Mouse (Mus musculus) hindbrain, embryonic 16.5 days (tissue): Measurements from ENCODE around the gene Cd320. TPM values are rescaled to one million over a fixed set of nuclear protein-coding genes. Genes with fewer than 3 reads are reported as not detected.

Experiments
- ATAC-seq: fragments of 200-750 bp; cut with Nextera tagmentation; 2 replicates; pipeline ENCODE4 v1.8.0; 2017; ENCODE audit warnings: moderate TSS enrichment, moderate library complexity
- H3K27ac ChIP-seq: fragments of 300-500 bp; sonication (generic); 2 replicates; pipeline ENCODE4 v1.5.1; 2014; ENCODE audit warnings: low read depth, mild to moderate bottlenecking, control low read depth, low read length, moderate library complexity
- H3K27me3 ChIP-seq: fragments of 300-500 bp; sonication (generic); replicated peaks from 2 replicates; pipeline ENCODE4 v1.6.1; 2014; ENCODE audit warnings: low read length; ENCODE audit not compliant: control insufficient read depth, insufficient read depth
- H3K36me3 ChIP-seq: fragments of 300-500 bp; sonication (generic); 2 replicates; pipeline ENCODE4 v1.6.1; 2014; ENCODE audit warnings: mild to moderate bottlenecking, low read length, moderate library complexity, mixed read lengths; ENCODE audit not compliant: control insufficient read depth, insufficient read depth
- H3K4me1 ChIP-seq: fragments of 300-500 bp; sonication (generic); 2 replicates; pipeline ENCODE4 v1.6.1; 2014; ENCODE audit warnings: low read depth, low read length; ENCODE audit not compliant: control insufficient read depth, insufficient read depth
- H3K4me2 ChIP-seq: fragments of 300-500 bp; sonication (generic); 2 replicates; pipeline ENCODE4 v1.6.1; 2014; ENCODE audit warnings: mild to moderate bottlenecking, low read length, control low read depth, moderate library complexity
- H3K4me3 ChIP-seq: fragments of 300-500 bp; sonication (generic); 2 replicates; pipeline ENCODE4 v1.5.1; 2014; ENCODE audit warnings: mild to moderate bottlenecking, low read length, control low read depth, moderate library complexity
- H3K9ac ChIP-seq: fragments of 300-500 bp; sonication (generic); 2 replicates; pipeline ENCODE4 v1.6.1; 2014; ENCODE audit warnings: low read depth, mild to moderate bottlenecking, control low read depth, low read length, moderate library complexity
- H3K9me3 ChIP-seq: fragments of 300-500 bp; sonication (generic); 2 replicates; pipeline ENCODE4 v1.6.1; 2014; ENCODE audit warnings: mild to moderate bottlenecking, low read length, moderate library complexity; ENCODE audit not compliant: control insufficient read depth
- WGBS: fragments of 180-500 bp; shearing (Covaris S2); extraction: QIAGEN DNeasy Blood & Tissue Kit; methylation state at CpG from one replicate; pipeline ENCODE4 v1.1.7; 2014; 5-methylcytosine and 5-hydroxymethylcytosine counted together
- polyA plus RNA-seq: library from polyadenylated mRNA; unstranded; fragments of >200 nt; fragmentation: Nextera tagmentation; extraction: Ambion mirVana; gene quantifications from 2 replicates; pipeline ENCODE4 v1.2.1, GENCODE M21; 2015

Cd320 gene
- polyA plus RNA-seq, 1 experiment from 2014 or later, result 59.8 TPM

DNA sequence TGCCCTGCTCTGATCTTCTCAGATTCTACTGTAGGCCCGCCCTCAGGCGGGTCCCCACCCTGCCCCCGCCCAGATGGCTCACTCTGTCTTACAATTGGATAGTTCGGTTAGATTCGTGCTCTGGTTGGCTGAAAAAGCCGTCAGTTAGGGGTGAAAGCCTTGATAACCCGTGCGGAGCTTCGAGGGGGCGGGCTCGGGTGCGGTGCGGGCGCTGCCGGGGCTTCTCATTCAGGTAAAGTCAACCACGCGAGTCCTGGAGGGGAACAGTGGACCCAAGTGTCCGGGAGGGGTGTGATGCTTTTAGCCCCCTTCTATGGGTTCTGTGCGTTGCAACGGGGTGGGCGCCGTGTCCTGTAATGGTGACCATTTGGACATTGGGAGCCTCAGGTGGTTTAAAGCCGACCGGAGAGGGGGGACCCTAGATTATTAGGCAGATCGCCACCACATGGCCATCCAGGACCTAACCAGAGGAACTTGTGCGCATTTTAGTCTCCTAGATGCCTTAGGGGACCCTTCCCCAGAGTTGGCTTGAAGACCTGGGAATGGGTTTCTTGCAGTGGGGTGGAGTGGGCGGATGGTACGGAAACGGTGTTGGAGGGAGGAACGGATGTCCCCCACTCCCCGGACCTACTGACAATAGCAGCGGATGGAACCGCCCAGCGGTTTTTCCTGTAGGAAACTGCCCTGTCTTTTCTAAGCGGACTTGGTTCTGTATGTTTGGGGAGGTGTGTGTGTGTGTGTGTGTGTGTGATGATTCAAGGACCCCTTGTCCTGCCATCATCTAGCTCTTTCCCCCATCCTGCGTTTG is 32.4 kb upstream of the Cd320 start, which contains the start of gene Kank3:
Gene Kank3 (plus strand): TSS at position 186 of the 808 bp plus-strand sequence.
- ATAC-seq, result peak; percentile 99
- 2% methylated on average over 35 of the region's 36 CpGs for WGBS

DNA sequence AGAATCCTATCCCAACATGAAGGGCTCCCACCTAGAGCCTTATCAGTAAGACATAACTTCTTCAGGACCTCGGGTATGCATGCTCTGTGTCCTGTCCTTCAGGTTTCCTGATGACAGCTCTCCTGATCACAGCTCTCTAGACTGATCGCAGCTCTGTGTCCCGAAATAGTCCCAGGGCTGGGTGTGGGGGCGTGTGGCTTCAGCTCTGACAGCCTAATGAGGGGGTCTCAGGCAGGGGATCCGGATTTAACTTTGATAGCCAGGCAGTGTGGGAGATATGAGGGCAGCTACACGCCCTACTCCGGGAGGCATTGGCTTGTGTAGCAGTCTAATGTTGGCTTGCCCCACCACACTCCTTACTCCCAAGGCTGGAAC is 31.8 kb upstream of the Cd320 start:
- peaks cover 7% of the 10 kb centered on the region; the same call in 1 of the 2 replicates for H3K4me1 ChIP-seq
- no peak overlapping the region for H3K27ac ChIP-seq
- WGBS, result 32% methylated on average over 7 of the region's 7 CpGs
- H3K4me3 ChIP-seq, result peak overlapping the region; percentile 52
- H3K4me2 ChIP-seq, result peak overlapping the region; percentile 91
- no peaks in the 10 kb centered on the region; the same call in 1 of the 2 replicates for H3K27me3 ChIP-seq
- H3K9ac ChIP-seq, result peak overlapping the region; percentile 68; the same call in 1 of the 2 replicates
- ATAC-seq, result peak; percentile 2; the same call in 1 of the 2 replicates
- H3K36me3 ChIP-seq, result no peaks in the 10 kb centered on the region
- H3K9me3 ChIP-seq, result no peaks in the 10 kb centered on the region

More for the DNA sequence above, 32.4 kb upstream of the Cd320 start, which contains the start of gene Kank3:
- Histone ChIP-seq H3K9me3 (no peaks in the 10 kb centered on the region), H3K4me3 (peak within 1 kb of the TSS; percentile 52), H3K4me1 (peaks cover 7% of the 10 kb centered on the region; the same call in 1 of the 2 replicates), H3K27ac (no peak within 1 kb of the TSS), H3K27me3 (no peaks in the 10 kb centered on the region; the same call in 1 of the 2 replicates), H3K36me3 (no peaks in the 10 kb centered on the region), H3K9ac (peak within 1 kb of the TSS; percentile 68), H3K4me2 (peak within 1 kb of the TSS; percentile 91)

GRCm38 (mm10) chr17:33812475-33812874 is 30.4 kb upstream of the Cd320 start:
- Histone ChIP-seq H3K4me2 (no peak overlapping the region), H3K9ac (no peak overlapping the region), H3K27me3 (no peaks in the 10 kb centered on the region; the same call in 1 of the 2 replicates), H3K4me1 (peaks cover 7% of the 10 kb centered on the region; the same call in 1 of the 2 replicates), H3K4me3 (no peak overlapping the region), H3K36me3 (no peaks in the 10 kb centered on the region), H3K27ac (no peak overlapping the region), H3K9me3 (no peaks in the 10 kb centered on the region)
- 50% methylated on average over 3 of the region's 3 CpGs for WGBS
- no peak for ATAC-seq

DNA sequence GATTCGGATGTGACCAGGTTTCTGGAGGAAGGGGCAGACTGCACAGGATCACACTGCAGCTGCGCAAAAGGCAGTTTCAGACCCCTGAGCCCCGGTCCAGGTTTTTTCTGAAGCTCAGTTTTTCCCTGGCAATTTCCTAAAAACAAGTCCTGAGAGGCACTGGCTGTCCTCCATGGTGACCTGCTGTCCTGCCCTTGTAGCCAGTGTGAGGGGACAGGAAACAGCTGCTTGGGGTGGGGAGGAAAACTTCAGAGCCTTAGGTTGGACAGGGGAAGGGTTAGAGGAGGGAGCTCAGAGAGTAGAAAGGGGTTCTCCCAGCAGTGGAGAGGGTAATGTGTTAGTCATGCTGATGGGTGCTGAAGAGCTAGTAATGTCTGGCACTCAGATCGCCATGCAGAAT is 29.9 kb upstream of the Cd320 start:
- Histone ChIP-seq H3K27me3 (no peaks in the 10 kb centered on the region), H3K4me3 (no peak overlapping the region), H3K9me3 (no peaks in the 10 kb centered on the region), H3K9ac (no peak overlapping the region), H3K4me1 (peaks cover 10% of the 10 kb centered on the region), H3K27ac (no peak overlapping the region), H3K36me3 (no peaks in the 10 kb centered on the region), H3K4me2 (no peak overlapping the region)
- ATAC-seq, result no peak
- 70% methylated on average over 4 of the region's 4 CpGs for WGBS

DNA sequence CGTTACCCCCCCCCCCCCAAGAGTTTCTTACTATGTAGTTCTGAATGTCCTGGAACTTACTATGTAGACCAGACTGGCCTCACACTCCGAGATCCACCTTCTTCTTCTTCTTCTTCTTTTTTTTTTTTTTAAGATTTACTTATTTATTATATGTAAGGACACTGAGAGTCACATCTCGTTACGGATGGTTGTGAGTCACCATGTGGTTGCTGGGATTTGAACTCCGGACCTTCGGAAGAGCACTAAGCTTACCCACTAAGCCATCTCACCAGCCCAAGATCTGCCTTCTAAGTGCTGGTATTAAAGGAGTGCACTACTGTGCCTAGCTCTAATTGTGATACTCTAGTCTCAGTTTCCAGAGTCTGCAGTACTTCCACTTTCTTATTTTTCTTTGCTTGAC is 27.5 kb upstream of the Cd320 start:
- Histone ChIP-seq H3K4me1 (peaks cover 18% of the 10 kb centered on the region), H3K27ac (no peak overlapping the region), H3K9ac (no peak overlapping the region), H3K9me3 (no peaks in the 10 kb centered on the region), H3K36me3 (no peaks in the 10 kb centered on the region), H3K4me3 (no peak overlapping the region), H3K27me3 (no peaks in the 10 kb centered on the region), H3K4me2 (no peak overlapping the region)
- WGBS, result 94% methylated on average over 5 of the region's 6 CpGs
- ATAC-seq, result no peak

- Histone ChIP-seq H3K27me3 (no peaks in the 10 kb centered on the region), H3K4me2 (peak overlapping the region; percentile 93), H3K27ac (peak overlapping the region; percentile 93; the same call in 1 of the 2 replicates), H3K36me3 (peaks cover 5% of the 10 kb centered on the region), H3K4me1 (peaks cover 11% of the 10 kb centered on the region), H3K9ac (peak overlapping the region; percentile 80), H3K9me3 (no peaks in the 10 kb centered on the region), H3K4me3 (peak overlapping the region; percentile 63)
- no peak for ATAC-seq
- 58% methylated on average over 5 of the region's 5 CpGs for WGBS
Observed at GRCm38 (mm10) chr17:33816612-33817011, 26.3 kb upstream of the Cd320 start.

- peaks cover 15% of the 10 kb centered on the region for H3K4me1 ChIP-seq
Observed at GRCm38 (mm10) chr17:33817184-33817968, 25.5 kb upstream of the Cd320 start.

DNA sequence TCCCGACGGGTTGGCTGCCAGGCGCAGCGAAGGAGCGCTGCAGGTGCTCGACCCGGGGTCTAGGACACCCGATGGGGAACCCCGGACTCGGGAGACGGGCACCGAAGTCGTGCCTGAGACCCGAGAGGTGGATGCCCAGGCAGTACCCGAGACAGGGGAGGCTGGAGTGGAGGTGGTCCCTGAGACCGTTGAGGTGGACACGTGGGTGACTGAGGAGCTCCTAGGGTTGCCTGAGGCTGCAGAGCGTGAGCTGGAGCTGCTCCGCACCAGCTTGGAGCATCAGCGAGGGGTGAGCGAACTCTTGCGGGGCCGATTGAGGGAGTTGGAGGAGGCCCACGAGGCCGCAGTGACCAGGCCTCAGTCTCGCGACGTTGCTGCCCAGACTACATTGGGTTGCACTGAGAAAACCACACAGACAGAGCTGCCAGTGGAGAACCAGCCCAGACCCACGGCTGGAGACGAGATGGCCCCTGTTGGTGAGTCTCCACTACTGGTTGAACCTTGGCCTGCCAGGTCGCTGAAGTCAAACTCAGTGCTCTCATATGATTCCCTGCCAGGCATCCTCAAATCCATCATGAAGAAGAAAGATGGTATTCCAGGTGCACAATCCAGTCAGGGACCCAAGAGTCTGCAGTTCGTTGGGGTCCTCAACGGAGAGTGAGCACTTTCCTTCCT is 24.8 kb upstream of the Cd320 start:
- no peaks in the 10 kb centered on the region for H3K9me3 ChIP-seq
- peak overlapping the region; percentile 63 for H3K4me3 ChIP-seq
- peak overlapping the region; percentile 80 for H3K9ac ChIP-seq
- H3K27me3 ChIP-seq, result no peaks in the 10 kb centered on the region
- ATAC-seq, result peak; percentile 55
- peak overlapping the region; percentile 93 for H3K4me2 ChIP-seq
- peaks cover 16% of the 10 kb centered on the region for H3K36me3 ChIP-seq
- 12% methylated on average over 30 of the region's 33 CpGs for WGBS
- peaks cover 22% of the 10 kb centered on the region for H3K4me1 ChIP-seq
- peak overlapping the region; percentile 93 for H3K27ac ChIP-seq

More at GRCm38 (mm10) chr17:33817184-33817968, 25.5 kb upstream of the Cd320 start:
- peaks cover 12% of the 10 kb centered on the region for H3K36me3 ChIP-seq
- H3K9me3 ChIP-seq, result no peaks in the 10 kb centered on the region
- H3K4me3 ChIP-seq, result peak overlapping the region; percentile 63
- under 1% methylated on average over 67 of the region's 89 CpGs for WGBS
- H3K27ac ChIP-seq, result peak overlapping the region; percentile 93
- peak overlapping the region; percentile 93 for H3K4me2 ChIP-seq
- ATAC-seq, result peak; percentile 97
- H3K27me3 ChIP-seq, result no peaks in the 10 kb centered on the region
- H3K9ac ChIP-seq, result peak overlapping the region; percentile 80
